Mouse (Mus musculus): ENCODE data around the gene Man2a2.
"Not testable (repeated sequence)": the region's sequence is repeated elsewhere in the genome, so short reads cannot be mapped to it uniquely, and the experiment has no call there.

Man2a2 gene

DNA sequence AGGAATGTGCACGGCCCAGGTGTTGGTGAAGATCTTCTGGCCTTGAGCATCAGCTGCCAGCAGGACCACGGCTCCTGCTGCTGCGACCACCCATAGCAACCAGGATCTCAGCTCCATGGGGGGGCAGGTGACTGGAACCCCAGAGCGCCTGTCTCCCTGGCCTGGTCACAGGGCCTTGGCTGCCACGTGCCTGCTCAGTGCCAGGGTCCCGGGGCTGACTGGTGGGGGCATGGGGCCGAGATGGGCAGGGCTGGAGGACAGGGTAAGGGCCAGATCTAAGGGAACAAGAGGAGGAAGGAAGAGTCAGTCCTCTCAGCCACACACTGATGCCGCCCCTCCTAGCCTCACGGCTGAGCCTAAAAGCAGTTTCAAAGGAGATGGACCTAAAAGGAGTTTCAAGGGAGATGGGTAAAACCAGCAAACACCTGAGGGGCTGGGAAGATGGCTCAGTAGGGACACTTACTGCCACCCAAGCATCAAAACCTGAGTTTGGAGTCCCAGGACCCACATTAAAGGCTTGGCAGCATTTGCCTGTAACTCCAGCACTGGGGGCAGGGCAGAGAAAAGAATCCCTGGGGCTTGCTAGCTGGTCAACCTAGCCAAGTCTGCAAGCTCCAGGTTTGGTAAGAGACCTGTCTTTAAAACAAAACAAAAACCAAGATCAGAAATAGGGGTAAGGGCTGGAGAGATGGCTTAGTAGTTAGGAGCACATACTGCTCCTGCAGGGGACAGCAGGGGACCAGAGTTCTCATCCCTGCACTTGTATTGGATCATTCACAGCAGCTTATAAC is 27.7 kb upstream of the Man2a2 start:
- no peak for DNase-seq

DNA sequence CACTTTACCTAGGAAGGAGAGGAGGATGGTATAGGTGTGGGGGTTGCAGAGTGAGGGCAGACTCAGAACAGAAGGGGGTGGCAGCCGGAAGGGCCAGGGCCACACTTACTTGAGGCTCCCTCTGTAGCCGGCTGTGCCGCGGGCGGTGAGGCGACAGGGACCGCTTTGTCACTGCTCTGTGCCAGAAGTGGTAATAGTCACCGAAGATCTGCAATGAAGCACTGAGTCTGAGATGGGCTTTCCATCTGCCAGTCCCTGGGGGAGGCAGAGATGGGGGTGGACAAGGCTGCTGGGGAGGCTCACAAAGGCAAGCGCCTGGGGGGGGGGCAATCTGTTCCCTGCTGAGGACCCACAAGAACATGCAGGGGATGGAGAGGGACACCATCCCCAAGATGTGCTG is 26.8 kb upstream of the Man2a2 start:
- DNase-seq: no peak

DNA sequence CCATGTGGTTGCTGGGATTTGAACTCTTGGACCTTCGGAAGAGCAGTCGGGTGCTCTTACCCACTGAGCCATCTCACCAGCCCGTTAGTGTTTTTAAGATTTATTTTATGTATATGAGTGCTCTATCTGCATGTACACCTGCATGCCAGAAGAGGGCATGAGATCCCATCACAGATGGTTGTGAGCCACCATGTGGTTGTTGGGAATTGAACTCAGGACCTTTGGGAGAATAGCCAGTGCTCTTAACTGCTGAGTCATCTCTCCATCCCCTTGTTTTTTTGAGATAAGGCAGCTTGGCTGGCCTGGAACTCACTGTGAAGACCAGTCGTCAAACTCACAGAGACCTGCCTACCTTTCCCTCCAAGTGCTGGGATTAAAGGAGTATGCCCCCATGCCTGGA is 25.3 kb upstream of the Man2a2 start:
- DNase-seq: not testable (repeated sequence)

DNA sequence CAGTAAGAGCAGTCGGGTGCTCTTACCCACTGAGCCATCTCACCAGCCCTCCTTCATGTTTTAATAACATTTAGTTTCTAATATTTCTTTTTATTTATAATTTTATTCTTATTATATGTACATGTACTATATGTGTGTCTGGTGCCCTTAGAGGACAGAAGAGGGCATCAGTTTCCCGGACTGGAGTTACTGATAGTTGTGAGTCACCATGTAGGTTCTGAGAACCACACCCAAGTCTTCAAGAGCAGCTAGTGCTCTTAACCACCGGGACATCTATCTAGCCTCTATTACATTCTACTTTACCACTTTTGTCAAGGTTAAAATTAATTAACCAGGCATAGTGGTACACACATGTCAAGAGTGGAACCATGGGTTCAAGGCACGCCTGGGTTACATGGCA is 23.4 kb upstream of the Man2a2 start:
- DNase-seq: no peak

DNA sequence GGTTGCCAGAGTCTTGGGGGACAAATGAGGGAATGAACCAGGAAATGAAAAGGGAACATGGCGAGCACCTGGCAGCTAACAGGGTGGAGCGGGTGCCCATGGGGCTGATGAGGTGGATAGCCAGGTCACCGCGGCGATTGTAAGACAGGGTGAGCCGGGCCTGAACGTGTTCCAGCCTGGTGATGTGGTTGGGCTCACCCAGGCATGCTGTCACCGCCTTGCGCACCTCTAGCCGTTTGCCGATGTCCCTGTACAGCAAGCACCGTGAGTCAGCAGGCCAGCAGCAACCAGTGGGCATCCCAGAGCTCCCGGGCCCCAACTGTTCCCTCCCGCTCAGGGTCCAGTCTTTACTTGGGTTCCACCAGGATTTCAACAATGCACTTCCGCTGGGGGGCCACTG is 20.9 kb upstream of the Man2a2 start:
- DNase-seq: no peak

DNA sequence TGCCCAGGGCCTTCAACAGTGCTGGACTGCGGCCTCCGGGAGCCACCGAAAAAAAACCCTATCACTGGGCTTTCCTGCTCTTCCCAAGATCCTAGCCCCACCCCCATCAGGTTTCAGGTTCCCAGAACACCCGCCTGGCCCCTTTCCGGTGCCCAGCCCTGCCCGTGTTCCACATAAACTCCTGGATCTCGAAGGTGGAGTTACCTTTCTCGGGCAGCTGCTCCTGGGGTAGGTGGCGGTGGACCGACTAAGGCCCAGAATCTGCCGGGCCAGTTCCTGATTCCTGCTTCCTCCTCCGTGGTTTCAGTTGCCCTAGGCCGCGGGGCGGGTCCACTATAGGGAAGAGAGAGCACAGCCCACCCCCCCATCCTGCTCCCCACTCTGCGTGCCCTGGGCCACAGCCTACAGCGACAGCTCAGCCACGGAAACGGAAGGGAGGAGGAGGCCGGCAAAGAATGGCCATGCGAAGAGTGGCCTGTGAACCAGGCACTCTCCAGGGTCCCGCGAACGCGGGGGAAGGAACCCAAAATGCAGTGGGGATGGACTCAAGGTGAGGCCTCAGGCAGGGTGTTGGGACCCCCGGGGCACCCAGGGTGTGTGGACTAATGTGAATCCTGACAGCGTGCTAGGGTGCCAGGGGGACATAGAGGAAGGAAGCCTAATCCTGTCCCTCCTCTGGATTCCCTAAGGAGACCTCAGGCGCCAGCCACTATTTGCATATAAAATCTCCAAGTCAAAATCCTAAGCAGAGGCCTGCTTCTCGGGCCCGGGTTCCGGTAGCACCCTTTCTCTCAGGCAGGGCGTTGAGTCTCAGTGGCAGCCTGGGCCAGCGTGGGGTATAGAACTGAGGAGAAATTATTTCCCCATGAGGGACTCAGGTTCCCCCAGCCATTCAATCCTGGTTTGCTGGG is 16.7 kb upstream of the Man2a2 start, which contains the start of gene Fes:
Gene Fes (minus strand): TSS at position 314 of the 911 bp plus-strand sequence.
- DNase-seq: peak; percentile 83

DNA sequence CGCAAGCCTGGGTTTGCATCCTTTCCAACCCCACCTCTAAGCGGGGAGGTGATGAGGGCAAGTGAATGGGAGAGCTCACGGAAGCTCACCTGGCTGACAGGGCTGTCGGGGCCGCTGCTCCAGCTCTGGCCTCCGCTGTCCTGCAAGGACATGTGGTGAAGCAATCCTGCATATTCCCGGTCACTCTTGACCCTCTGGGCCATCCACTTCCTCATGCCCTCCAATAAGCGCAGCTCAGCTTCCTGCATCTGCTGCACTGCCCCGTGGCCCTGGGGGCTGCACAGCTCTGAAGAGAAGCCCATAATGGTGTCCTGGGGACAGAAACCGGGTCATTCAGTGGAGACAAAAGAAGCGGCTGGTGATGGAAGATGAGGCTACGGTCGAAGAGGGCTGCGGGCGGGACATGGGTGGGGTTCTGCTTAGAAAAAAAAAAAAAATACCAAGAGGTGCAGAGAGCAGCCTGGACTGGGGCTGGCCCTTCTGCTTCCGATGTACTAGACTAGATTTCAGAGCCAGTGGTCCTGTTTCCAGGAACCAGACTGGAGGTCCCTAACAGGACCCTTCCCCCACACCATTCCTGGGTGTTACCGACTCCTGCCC is 16.0 kb upstream of the Man2a2 start:
- DNase-seq: peak; percentile 39

DNA sequence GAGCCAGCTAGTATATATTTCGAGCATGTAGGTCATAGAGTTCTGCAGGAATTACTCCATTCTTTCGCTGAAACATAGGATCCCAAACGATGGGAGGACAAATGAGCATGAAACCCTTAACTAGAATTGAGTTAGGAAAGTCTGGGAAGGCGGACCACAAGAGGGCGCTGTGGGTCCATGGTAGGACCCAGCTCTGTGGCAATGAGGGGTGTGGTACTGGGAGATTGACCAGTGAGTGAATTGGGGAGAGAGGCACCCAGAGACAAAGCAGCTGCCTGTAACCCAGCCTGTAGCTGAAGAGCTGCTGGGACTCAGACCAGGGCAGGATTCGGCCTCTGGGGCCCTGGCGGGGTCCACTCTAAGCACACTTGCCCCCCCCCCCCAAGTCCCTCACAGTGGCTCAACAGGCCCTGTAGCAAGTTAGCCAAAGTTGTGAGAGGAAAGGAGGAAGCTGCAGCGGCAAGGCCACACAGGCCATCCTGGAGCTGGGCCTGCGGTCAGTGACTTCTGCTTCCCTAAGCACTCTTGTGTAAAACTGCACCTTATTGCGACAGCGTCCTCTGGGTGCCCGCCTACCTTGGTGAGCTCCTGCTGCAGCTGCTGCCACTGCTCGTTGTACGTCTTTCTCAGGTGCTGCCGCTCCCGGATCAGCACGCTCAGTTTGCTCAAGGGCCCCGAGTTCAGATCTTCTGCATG is 15.2 kb upstream of the Man2a2 start:
- peak; percentile 92 for DNase-seq

DNA sequence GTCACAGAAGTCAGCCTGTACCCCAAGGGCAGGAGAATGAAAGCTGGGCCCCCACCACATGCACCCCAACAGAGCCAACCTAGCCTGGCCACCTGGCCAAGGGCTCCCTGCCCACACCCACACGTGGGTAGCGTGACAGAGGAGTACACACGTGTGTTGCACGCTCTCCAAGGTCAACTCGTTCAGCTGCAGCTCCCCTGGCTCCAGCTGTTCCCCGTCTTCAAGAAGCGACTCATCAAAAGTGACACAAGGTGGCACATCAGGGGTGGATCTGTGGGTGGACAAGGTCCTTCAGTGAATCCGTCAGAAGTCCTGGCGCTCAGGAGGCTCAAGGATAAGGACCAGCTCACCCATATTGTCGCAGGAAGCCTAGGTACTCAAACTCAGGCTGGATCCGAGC is 11.7 kb upstream of the Man2a2 start:
- DNase-seq: no peak

DNA sequence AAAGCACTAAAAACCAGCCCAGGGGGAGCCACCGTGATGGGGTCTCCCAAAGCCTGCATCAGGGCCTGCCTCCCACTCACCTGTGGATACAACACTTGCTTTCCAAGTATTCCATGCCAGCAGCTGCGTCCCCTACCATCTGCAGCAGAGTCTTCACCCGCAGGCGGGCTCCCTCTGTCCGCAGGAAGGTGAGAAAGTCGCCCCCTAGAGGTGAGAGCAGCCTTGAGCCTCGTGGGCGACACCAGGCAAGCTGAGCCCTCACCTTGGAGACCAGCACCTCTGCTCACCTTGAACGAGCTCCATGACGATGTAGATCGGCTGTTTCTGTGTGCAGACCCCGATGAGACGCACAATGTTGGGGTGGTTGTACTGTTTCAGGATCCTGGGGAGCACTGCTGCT is 8.4 kb upstream of the Man2a2 start:
- DNase-seq: peak; percentile 41

DNA sequence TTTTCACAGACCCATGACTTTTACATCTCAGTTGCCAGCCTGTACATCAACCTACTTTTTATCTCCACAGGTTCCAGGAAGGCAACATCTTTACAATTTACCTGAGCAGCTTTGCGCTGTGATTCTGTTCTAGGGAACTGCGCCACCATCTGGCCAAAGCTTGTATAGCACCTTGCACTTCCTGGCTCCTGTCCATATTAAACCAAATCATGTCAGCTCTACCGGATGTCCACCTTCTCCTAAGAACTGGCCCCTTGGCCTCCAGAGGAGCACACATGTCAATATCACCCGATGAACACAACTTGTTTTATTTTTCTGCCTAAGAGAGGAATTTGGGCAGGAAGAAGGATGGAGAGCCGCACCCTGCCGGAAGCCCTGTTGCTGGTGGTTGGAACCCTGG is 6.3 kb upstream of the Man2a2 start:
- DNase-seq: peak; percentile 78

DNA sequence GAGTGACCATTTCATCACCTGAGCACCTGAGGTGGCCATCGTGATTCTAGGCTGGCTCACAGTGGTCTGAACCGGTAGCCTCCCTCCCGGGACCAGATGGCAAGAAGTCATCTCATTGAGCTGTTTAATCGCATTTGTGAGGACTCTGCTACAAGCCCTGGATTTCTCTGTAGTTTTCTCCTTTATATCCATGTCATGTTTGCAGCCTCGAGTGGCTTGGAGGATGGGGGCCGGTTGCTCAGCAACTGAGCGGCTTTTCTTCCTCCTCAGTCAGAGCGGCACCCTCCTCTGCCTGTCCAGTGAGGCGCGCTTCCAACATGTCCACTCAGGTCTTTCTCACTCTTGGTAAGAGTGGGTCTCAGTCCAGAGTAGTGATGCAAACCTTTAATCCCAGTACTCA is 5.0 kb upstream of the Man2a2 start:
- DNase-seq: no peak

DNA sequence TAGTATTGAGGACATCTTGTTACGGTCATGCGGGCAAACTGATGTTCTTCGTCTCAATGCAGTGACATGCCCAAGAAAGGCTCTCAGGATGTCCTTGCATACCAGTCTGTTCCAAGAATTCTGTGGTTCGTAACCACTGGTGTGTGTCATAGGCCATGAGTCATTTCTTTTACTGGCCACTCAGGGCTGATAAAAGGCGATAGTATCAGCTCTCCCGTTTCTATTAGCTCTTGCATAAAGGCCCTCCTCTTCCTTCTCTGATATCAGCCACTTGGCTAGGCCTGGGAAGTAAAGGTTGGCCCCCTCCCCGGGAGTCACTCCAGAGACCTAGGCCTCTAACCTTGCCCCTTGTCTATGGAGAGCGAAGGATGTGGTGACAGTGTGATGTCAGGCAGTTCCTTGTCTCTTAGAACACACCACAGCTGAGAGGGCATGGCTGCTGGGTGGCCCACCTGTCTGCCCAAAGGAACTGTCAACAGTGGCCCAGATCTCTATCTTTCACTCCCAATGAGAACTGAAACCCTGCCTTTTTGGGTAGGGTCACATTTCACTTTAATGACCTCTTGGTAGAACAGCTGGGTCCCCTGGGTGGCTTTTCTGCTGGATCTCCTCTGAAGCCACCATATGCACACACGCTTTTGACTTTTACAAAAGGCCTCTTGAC is 4.3 kb upstream of the Man2a2 start:
- no peak for DNase-seq

DNA sequence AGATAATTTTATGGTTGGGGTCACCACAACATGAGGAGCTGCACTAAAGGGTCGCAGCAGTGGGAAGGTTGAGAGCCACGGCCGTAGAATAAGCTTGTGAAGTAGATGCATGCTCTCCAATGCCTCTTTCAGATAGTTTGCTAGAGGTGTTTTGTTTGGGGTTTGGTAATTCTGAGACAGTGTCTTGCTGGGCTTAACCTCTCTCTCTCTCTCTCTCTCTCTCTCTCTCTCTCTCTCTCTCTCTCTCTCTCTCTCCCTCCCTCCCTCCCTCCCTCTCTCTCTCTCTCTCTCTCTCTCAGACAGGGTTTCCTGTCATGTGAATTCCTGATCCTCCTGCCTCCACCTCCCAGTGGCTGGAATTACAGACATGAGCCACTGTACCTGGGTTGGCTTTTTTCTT is 3.6 kb upstream of the Man2a2 start:
- no peak for DNase-seq

DNA sequence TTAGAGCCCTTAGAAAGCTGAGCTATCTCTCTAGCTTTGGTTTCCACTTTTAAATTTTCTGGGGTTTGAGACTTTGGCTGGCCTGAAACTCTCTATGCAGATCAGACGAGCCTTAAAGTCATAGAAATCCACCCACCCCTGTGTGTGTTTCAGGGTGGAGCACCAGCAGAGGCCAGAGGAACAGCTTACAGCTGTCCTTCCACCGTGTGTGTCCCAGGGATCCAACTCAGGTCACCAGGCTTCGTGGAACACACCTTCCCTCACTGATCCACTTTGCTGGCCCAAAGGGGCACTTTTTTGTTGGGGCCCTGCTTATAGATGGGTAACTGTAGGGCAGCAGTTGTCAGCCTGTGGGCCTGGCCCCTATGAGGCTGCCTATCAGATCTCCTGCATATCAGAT is 3.1 kb upstream of the Man2a2 start:
- no peak for DNase-seq

DNA sequence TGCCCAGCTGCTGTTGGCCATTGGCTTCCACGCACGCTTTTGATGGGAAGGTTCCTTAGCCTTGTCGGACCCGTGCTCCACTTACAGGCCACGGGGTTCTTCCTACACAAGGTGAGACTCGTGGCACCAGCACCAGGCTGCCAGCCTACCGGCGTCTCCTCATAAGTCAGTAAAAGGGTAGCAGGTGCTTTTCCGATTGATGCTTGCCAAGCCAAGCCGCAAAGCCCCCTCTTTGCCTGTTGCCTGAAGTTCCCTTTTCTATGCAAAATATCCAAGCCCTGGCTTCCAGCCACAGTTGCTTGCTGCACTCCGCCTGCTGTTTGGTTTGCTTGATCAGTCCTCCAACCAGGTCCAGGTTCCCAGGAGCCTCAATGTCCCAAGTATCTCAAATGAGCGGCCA is 2.7 kb upstream of the Man2a2 start:
- DNase-seq: no peak

DNA sequence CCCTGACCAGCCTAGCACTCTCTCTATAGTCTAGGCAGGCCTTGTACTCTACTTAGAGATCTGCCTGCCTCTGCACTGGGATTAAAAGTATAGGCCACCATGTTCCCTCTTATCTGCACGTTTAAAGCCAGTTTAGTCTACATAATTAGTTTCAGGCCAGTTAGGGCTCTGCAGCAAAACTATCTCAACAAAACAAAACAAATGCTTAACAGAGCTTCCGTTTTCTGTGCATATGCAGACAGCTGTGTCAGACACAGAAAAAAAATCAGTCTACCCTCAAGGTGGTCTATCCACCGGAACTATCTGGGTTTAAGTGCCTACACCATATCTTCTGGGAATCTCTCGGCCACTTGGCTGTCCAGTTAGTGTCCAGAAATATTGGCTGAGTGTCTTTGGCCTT is 2.2 kb upstream of the Man2a2 start:
- DNase-seq: no peak

DNA sequence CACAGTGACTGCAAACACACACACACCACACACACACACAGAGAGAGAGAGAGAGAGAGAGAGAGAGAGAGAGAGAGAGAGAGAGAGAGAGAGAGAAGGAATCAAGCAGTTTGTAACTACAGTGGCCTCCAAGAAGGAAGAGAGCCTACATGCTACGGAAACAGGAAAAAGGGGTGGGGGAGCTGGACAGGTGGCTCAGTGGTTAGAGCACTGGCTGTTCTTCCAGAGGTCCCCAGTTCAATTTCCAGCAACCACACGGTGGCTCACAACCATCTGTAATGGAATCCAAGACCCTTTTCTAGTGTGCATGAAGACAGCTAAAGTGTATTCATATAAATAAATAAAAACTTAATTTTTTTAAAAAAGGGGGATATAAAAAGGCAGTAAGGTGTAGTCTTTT is 1.5 kb upstream of the Man2a2 start:
- no peak for DNase-seq

DNA sequence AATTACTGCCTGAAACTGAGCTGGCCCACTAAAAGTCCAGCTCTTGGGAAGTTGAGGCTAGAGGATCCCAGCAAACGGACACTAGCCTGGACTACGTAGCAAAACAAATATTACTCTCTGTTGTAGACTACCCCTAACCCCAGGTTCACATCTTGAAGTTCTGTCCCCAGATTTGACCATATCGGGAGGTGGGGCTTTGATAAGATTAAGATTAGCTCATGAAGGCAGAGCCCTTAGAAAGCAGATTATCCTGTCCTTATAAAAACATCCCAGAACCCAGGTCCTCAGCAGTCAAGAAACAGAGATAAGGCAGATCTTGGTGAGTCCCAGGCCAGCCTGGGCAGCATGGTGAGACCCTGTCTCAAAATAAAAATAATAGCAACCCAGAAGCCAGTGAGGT is 991 bp upstream of the Man2a2 start:
- DNase-seq: no peak

DNA sequence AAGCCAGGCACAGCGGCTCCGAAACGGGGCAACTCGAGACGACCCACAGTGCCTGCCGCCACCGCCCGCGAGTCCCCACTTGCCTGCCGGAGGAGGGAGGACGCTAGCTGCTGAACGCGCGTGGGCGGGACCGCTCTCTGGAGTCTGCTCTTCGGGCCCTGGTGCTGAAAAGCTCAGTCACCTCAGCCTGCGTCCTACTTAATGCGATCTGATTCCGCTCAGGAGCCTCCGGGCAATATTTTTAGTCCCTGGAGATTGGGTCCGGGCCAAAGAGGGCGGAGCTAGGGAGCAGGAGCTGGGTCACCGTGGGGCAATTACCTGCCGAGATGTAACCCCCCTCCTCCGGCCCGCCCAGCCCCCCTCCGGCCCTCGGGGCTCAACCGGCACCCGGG is 530 bp downstream of the Man2a2 start:
- peak; percentile 85 for DNase-seq

DNA sequence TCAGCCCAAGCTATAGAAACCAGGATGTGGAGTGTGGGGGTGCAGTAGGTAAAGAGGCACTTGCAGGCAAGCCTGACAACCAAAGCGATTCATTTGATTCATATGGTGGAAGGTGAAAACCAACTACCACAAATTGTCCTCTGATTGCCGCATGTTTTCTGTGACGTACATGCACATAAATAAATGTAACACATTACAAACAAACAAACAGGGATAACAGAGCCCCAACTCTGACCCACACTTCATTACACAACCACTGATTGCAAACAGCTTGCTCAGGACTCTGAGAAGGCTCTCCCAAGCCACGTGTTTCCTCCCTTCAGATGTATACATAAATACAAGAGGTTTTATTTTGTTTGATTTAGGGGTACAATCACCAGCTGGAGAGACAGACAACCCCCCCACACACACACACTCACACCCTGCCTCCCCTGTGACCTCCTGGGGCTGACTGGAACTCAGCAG is 1.2 kb downstream of the Man2a2 start:
- DNase-seq: no peak

DNA sequence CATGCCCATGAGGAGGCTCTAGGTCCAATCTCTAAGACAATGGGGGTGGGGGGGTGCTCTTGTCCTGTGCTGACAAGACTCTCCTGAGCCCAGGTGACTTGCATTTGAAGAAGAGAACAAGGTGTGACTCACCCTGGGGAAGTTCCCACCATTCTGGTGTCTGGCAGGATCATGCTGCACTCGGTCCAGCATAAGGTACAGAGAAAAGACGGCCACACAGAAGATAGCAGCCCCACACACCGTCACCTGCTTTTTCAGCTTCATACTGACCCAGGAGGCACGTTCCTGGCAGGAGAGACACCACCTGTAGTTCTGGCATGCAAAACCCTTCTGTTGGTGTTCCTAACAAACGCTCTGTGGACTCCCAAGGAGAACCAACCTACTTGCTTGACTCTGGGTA is 1.7 kb downstream of the Man2a2 start:
- no peak for DNase-seq

Measured in kidney, postnatal 14 days (tissue).